Mouse (Mus musculus): ENCODE measurements around the gene Yeats2. TPM values are rescaled to one million over a fixed set of nuclear protein-coding genes. Genes with fewer than 3 reads are reported as not detected.

The Yeats2 gene
- total RNA-seq, 2 experiments from 2014 or later, result 61.1 to 65.8 TPM

DNA sequence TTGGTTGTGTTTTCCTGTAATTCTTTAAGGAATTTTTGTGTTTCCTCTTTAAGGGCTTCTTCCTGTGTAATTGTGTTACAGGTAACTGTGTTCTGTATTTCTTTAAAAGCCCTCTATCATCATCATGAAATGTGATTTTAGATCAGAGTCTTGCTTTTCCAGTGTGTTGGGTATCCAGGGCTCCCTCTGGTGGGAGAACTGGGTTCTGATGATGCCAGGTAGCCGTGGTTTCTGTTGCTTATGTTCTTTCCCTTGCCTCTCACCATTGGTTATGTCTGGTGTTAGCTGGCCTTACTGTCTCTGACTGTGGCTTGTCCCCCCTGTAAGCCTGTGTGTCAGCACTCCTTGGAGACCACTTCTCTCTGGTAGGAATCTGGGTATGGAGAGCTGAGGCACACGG is 44.5 kb downstream of the Yeats2 start:
- no peak for DNase-seq
- intact Hi-C loops (cut with DNase I), result loop anchor here (10.0 kb wide), 1 partner anchor 461 kb away; no protein-coding TSS in a partner anchor

DNA sequence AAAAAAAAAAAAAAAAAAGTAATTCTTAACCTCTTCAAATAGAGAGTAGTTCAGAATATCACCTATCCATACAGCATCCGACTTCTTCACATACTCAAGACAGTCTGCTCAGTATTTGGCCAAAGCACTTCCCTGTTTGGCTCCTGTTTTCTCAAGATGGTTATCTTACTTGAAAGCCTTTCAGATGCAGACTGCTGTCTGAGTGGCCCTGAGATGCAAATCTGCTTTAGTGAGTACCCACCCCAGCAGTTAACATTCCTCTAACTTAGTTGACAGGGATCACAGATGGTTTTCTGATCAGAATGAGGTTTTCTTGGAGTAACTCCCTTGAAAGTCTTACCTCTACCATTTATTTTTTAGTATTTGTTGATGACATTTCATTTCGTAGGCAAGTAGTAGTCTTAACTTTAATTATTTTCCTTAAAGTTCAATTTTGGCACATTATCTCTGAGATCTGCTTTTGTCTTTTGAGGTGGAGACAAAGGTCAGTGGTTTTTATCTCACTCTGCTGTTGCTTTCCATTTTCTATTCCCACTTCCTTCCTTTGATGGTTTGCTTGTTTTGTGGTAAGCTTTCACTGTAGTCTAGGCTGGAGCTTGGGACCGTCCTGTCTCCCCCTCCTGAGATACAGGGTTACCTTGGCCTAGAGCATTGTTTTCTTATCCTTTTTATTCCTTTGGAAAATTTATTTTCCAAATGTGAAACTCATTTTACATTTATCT is 50.5 kb downstream of the Yeats2 start:
- intact Hi-C loops (cut with DNase I), result no loop called here

DNA sequence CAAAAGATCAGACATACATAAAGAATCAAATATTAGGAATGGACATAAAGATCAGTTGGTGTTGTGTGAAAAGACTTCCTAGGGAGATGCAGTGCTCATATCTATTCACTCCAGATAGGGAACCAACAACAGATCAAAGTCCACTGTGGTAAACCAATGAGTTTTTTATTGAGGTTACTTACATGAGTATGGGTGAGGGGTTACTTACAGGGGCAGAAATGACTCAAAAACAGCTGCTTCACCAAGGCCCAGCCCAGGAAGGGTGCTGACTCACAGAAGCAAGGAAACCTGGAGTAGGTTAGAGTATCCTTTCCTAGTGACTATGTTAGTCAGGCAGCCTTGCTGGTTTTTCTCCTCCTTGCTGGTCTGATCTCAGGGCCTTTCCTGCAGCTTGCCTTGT is 51.2 kb downstream of the Yeats2 start:
- intact Hi-C loops (cut with DNase I), result no loop called here
- DNase-seq, result no peak

More for the DNA sequence above, 50.5 kb downstream of the Yeats2 start:
- no peak for DNase-seq

DNA sequence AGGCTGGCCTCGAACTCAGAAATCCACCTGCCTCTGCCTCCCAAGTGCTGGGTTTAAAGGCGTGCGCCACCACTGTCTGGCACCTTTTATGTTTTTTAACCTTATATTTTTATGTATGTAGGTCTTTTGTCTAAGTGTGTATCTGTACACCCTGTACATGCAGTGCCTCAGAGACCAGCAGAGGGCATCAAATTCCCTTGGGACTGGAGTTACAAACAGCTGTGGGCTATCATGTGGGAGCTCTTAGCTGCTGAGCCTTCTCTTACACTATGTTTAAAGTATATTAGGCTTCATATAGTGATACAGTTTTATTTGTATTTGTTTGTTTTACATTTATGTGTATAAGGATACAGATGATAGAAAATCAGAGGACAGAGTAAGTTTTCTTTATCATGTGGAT is 54.7 kb downstream of the Yeats2 start:
- intact Hi-C loops (cut with DNase I), result no loop called here
- peak; percentile 28 for DNase-seq

DNA sequence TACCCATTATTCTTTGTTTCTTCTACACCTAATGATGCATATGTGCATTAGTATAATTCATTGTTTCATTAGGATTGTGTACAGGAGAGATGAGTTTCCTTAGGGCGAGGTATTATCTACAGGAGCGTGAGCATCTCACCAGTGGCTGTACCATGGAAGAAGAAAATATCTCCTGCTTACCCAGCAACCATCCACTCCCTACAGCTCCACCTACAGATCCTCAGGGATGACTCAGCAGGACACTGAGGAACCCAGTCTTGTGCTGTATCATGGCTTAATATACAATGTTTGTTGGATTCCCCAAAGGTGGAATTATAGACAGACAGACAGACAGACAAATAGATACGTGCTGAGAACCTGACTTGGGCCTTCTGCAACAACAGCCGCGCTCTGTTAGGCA is 56.1 kb downstream of the Yeats2 start:
- intact Hi-C loops (cut with DNase I), result no loop called here
- DNase-seq, result no peak

DNA sequence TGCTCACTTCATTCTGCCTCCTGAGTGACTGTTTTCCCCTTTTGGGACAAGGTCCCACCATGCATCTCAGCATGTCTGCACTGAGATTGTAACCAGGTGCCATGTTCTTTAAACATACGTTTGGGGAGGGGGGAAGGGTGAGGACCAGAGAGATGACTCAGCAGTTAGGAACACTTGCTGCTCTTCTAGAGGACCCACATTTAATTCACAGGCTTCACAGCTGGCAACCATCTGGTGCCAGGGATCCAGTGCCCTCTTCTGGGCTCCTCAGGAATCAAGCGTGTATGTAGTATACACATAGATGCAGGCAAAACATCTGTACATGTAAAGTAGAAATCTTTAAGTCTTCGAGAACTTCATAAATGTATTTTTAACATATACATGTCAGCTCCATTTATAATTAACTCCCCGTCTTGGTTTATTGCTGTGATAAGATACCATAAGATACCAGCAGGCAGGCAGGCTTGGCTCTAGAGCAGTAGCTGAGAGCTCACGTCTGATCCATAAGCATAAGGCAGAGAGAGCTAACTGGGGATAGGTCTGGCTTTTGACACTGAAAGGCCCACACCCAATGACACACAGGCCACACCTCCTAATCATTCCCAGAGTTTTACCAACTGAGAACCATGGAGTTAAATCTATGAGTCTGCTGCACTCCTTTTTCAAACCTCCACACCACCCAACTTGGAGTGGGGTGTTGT is 58.8 kb downstream of the Yeats2 start:
- intact Hi-C loops (cut with DNase I), result no loop called here
- DNase-seq, result no peak

DNA sequence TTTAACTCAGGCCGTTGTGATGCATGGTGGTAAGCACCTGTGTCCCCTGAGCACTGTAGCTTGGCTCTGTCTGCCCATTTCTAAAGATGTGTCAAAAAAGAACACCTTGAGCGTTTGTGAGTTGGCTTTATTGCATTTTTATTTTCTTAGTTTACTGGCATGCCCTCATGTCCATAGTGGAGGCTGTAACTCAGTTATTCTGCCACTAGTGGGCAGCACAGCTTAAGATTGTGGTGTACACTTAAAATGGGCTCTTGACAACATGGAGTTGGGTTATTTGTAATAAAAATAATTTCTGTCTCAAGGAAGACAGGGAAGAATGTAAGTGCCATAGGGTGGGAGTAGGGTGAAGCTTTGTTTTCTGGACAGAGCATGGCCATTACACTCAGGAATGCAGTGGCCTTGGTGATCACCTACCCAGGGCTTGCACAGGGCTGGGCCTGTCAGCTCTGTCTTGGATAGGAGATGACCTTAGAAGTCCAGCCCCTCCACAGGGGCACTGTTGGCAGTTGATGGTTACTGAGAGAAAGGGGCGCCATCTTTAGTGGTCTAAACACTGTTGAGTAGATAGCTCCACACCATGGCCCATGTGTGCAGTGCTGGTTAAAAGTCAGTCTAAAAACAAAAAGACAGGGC is 72.8 kb downstream of the Yeats2 start:
- intact Hi-C loops (cut with DNase I), result loop anchor here (5.0 to 10.0 kb wide), 2 partner anchors 89 to 131 kb away; partner anchors contain the start of gene Parl

DNA sequence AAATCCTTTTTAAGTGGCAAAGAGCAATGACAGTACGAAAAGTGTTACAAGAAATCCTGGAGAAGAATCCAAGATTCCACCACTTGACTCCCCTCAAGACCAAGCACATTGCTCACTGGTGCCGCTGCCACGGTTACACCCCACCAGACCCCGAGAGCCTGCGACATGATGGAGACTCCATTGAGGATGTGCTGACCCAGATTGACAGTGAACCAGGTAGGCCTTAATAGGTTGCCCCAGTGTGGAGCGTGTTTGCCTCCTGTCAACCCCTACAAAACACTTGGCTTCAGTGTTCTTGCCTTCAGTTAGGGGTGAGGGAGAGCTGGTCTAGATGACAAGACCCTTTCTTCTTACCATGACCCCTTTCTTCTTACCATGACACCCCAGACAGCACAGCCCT is 81.9 kb downstream of the Yeats2 start:
- intact Hi-C loops (cut with DNase I), result no loop called here
- no peak for DNase-seq

More for the DNA sequence above, 72.8 kb downstream of the Yeats2 start:
- DNase-seq, result peak; percentile 41

DNA sequence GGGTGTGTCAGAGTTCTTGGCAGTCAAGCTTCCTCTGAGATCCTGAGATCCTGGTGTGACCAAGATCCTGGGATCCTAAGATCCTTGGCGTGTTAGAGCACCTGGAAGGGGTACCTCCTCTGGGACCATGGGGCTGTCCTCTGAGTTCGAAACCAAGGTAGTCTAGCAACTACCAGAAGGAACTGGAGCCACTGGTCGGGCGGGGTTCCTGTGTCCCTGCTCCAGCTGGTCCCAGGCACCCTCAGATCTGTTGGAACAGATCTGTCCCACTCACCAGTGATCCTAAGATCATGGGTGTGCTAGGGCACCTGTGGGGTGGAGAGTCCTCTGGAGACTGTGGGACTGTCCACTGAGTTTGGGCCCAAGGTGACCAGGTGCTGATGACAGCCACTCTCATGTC is 85.8 kb downstream of the Yeats2 start:
- intact Hi-C loops (cut with DNase I), result no loop called here
- no peak for DNase-seq

DNA sequence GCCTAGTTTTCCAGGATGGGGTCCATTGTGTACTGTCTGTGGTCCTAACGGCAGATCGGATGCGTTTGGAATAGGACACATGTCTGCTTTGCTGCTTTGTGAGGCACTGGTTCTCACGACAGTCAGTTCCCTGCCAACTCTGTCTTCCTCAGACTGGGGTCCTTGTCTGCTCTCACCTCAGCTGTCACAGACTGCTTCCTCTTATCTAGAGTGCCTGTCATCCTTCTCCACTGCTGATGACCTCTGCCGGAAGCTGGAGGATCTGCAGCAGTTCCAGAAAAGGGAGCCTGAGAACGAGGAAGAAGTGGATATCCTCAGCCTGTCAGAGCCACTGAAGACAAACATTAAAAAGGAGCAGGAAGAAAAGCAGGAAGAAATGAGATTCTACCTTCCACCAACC is 86.6 kb downstream of the Yeats2 start:
- intact Hi-C loops (cut with DNase I), result no loop called here
- DNase-seq, result no peak

DNA sequence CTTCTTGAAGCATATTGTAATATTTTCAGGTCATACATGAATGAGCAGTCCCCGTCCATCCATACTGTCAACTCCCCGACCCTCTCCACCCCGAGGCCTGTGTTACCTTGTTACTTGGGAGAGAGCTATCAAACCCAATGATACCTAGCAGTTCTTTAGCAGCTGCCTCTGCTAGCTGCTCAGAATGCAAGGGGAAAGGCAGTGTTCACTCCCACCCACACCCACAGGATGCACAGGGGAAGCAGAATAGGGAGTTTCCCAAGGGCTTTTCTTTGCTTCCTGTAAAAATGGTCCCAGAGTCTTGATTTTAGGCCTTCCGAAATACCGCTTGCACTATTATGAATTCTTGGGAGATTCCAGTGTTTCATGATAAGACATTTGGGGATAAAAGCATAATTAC is 87.3 kb downstream of the Yeats2 start:
- intact Hi-C loops (cut with DNase I), result no loop called here
- no peak for DNase-seq

DNA sequence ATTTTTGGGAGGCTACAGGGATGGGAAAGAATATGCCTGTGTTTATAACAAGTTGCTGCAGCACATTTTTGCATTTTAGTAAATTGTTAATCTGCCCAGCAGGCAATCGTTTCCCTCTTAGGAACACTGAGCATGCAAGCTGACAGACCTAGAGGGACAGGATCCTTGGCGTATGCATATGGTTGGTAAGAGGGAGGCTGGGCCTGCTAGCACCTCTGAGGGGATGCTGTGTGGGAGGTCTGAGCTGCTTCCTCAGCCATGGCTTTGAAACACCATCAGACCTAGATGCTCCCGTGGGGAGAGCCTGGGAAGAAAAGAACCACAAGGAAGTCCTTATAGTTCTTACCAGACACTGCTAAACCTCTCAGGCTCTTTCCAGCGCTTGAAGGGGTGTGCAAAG is 93.5 kb downstream of the Yeats2 start:
- intact Hi-C loops (cut with DNase I), result no loop called here

DNA sequence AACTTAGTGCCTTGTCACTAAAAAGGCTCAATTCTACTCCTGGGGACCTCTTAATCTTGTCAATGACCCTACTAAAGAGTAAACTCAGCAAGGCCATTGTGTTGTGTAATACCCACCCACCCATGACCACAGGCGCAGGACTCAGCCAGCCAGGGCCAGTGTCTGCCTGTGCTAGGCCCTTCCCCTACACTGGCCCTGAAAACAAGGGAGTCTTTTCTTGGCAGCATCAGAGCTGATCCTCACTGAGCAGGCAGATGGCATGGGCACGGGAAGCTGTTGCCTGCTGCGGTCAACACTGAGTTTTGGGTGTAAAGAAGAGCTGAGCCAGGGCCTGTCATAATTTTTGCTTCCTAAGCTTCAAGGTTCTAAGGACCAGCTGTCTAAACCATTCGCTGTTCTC is 96.6 kb downstream of the Yeats2 start:
- peak; percentile 52 for DNase-seq
- intact Hi-C loops (cut with DNase I), result no loop called here

More for the DNA sequence above, 93.5 kb downstream of the Yeats2 start:
- no peak for DNase-seq

DNA sequence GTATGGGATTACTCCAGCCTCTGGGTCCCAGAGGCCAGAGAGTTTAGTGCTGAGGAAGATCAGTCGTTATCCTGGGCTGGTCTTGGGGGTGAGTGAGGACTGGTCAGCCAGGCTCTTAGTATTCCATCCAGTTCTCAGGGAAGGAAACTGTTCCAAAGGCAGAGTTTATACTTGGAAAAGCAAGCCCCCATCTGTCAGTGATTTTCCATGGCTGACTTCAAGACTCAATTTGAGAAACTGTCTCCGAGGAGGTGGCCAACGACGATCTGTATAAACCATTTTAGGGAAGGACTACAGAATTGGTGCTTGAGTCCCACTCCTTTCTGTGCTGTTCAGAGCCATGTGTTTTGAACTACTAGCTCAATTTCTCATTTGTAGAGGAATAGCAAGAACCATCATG is 97.8 kb downstream of the Yeats2 start:
- intact Hi-C loops (cut with DNase I), result no loop called here
- DNase-seq, result no peak

DNA sequence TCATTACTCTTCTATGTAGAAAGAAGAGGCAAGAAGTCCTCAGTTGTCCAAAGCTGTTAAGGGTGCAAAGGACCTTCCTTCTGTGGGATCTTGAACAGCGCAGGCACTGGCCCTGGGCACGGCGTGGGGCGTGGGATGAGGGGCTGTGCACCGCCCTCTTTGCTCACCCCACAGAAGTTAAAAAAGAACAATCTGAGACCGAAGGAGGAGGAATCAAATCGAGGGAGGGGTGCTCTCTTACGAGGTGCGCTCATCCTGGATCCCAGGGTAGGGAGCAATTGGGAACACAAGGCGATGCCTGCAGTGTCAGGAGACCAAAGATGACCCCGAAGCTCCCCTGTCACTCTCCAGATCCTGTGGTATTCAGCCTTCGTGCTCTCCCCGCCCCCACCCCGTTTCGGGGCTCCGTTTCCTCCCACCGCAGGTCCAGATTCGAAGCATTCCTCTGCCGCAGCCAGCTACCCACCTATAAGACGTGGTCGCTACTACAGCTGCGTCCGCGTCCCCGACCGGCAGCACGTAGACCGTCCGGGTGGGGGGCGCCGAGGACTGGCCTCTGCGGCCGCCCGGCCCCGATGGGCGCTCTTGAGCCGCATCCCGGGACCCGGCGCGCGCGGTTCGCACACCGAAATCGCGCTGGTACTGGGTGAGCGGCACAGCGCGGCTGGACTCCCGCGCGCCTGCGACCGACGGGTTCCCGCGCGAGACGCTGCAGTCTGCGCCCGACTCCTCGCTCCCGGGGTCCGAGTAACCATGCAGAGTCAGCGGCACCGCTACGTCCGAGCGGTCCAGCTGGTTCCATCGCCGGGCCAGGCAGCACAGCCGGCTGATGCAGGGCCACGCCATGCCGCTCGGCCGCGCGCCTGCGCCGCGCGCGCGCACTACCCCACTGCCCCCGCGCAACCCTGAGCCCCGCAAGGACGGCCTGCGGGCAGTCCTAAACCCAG is 99.9 kb downstream of the Yeats2 start, which contains the start of gene Map6d1:
Gene Map6d1, minus strand, starts transcription at position 891 of the 947 bp plus-strand sequence.
- intact Hi-C loops (cut with DNase I), result no loop called here
- DNase-seq, result peak; percentile 67

DNA sequence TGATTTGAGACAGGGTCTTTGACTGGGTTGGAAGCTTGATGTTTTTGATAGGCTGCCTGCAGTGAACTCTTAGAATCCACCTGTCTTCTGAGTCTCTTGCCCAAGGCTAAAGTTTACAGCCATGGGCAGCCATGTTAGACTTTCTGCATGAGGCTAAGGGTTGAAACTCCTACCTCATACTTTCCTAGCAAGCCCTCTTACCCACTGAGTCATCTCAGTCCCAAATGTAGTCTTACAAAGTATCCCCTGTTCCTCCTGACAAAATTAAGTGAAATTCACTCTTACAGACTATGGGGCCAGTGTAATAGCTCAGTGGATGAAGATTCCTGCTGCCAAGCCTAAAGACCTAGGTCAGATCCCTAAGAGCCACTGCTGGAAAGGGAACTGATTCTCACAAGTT is 106.2 kb downstream of the Yeats2 start:
- intact Hi-C loops (cut with DNase I), result no loop called here
- no peak for DNase-seq

DNA sequence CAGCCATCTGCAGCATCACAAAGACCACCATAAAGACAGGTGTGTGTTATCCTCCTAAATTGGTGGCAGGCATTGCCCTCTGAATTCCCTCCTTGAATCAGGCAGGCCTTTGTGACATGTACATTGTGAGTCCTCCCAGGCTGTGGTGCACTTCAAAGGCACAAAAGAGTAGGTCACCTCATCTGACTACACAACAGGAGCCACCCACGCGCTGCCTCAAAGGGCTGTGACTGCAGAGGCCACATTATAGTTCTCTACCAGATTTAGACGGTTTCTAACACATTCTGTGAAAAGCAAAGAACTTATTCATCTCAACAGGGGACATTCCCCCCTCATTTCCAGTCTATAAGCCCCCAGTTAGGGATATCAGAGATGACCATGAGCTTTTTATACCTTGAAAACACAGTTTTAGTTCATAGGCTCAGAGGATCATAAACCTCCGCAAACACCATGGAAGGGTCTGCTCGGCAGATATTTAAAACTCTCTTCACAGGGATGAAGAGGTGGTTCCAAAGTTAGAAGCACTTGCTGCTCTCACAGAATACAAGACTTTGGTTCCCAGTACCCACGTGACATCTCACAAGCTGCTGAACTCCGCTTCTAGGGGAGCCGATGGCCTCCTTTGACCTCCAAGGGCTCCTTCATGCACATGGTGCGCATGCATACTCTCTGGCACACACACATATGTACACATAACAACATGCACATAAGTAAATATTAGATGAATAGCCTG is 107.7 kb downstream of the Yeats2 start:
- no peak for DNase-seq
- intact Hi-C loops (cut with DNase I), result no loop called here

DNA sequence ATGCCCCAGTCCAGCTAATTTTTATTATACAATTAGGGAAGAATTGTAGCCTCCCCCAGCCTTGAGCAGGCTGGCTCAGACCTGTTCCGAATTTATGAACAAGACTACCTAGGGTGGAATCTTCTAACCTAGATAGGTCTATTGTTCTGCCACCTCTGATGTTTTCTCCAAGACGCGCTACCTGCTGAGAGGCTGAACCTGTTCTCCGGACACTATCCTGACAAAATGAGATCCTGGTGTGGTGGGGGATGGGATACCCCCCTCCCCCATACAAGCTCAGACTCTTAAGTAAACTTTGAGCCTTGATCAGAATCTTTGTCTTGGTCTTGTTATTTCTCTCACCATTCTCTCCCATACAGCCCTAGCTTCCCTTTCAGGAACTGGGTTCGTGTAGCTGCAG is 117.1 kb downstream of the Yeats2 start:
- no peak for DNase-seq
- intact Hi-C loops (cut with DNase I), result no loop called here

DNA sequence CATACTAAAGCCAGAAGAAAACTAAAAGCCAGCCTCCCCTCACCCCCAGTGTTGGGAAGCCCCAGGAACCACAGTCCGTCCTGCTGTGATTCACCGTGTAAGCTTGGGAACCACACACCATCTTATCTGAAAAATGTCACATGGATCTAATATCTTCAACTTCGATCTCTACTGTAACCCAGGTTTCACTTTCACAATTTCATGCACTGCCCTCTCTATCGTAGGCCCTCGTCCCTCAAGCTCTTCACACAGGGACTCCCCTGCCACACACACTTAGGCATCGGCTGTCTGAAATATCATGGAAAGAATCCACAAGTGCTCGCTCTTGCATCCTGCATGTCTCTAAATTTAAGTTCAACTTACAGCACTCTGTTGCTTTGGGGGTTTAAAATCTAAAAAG is 124.2 kb downstream of the Yeats2 start:
- no peak for DNase-seq
- intact Hi-C loops (cut with DNase I), result no loop called here

DNA sequence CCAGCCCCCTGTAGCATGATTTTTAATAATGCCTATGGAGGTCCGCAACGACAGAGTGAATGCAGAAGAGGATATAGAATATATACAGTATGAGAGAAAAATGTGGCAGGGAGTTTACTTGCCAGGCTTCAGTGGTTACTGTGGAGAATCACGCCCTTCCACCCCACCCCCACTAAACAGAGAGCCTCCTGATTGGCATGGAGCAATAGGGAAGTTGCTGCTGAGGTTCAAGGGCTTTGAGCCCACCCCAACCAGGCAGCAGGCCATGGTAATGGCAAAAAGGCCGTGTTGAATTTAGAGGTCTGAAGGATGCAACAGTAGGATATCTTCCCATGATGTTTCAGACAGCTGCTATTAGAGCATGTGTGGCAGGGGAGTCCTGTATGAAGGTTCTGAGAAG is 130.5 kb downstream of the Yeats2 start:
- no peak for DNase-seq
- intact Hi-C loops (cut with DNase I), result no loop called here
